ENCODE assay signal across 8 mouse cellular contexts in the genomic region with DNA sequence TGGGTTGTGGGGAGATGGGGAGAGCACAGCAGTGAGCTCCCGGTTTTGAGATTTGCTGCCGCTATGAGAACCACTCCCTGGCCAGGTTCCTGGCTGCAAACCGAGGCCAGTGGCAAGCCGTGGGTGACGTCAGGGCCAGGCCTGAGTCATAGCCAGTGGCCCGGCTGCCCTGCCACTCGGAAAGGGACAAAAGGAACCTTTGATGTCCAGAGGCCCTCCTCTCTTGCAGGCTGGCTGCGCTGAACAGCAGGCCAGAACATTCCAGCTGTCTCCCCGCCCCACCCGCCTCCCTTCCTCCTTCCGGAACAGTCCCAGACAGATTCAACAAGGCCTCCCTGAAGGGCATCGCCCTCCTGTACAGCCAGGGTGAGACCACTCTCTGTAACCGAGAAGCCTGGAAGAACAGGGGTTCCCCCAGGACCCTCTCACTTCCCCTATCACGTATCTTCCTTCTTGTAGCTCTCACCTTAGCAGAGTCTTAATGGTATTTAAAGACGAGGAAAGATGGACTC. TPM values are rescaled to one million over a fixed set of nuclear protein-coding genes. Genes with fewer than 3 reads are reported as not detected.
A peak's percentile ranks its signal among the peaks of the same experiment; 100 is the strongest.
DNase-seq lines count a peak whose midpoint lies in the region; ATAC-seq and TF ChIP-seq lines count a peak whose summit lies in the region.

TSS of gene Zbtb38 (minus strand) at position 229 of the 512 bp plus-strand sequence.

- H3K27me3 ChIP-seq in intestine, postnatal 0 days (replicated peaks; ENCODE audit: control insufficient read depth, insufficient read depth, low read length), result no peaks in the 10 kb centered on the region
- no peaks in the 10 kb centered on the region; the same call in 1 of the 2 replicates for H3K27me3 ChIP-seq in midbrain, embryonic 10.5 days (ENCODE audit: low read depth, poor library complexity, severe bottlenecking)
- no peaks in the 10 kb centered on the region for H3K27me3 ChIP-seq in splenic B cell, adult 2 months (ENCODE audit: control insufficient read depth, insufficient read depth, low read length, poor library complexity, severe bottlenecking)

- DNase-seq in layer of hippocampus, adult 11-12 months (ENCODE audit: low spot score), result peak; percentile 81
- DNase-seq in layer of hippocampus, adult 9-10 months (ENCODE audit: low spot score), result no peak
- peak; percentile 49 for DNase-seq in embryo, embryonic 9.5 days (ENCODE audit: extremely low spot score)
- DNase-seq in heart, adult 11 months, result peak; percentile 99
- peak; percentile 42 to 61 for DNase-seq in left cerebral cortex, postnatal 25 days (ENCODE audit: low spot score in 2 of 2)
- DNase-seq in midbrain, embryonic 10.5 days (ENCODE audit: low spot score), result peak; percentile 45
- DNase-seq in splenic B cell, adult 2 months (ENCODE audit: low read depth, low spot score), result peak; percentile 69

- no peak within 1 kb of the TSS for H3K4me3 ChIP-seq in intestine, postnatal 0 days (ENCODE audit: low read depth, low read length)
- no peak within 1 kb of the TSS for H3K4me3 ChIP-seq in midbrain, embryonic 10.5 days

- TF ChIP-seq CTCF in intestine, postnatal 0 days (IDR thresholded peaks at IDR 0.05; ENCODE audit: low read depth), result no peak

- 0 out of 2 replicates have a peak, but pooled peaks cover 12% of the 10 kb centered on the region for H3K4me1 ChIP-seq in intestine, postnatal 0 days (replicated peaks; ENCODE audit: control insufficient read depth, insufficient read depth, low read length)
- H3K4me1 ChIP-seq in midbrain, embryonic 10.5 days, result peaks cover 10% of the 10 kb centered on the region

- intact Hi-C loops in left cerebral cortex, postnatal 25 days (cut with DNase I), result no loop called here

- H3K9me3 ChIP-seq in intestine, postnatal 0 days (ENCODE audit: control insufficient read depth), result no peaks in the 10 kb centered on the region
- H3K9me3 ChIP-seq in midbrain, embryonic 10.5 days (replicated peaks), result no peaks in the 10 kb centered on the region

- H3K4me2 ChIP-seq in intestine, postnatal 0 days (replicated peaks; ENCODE audit: low read depth), result peak within 1 kb of the TSS; percentile 25

- peak; percentile 96 for ATAC-seq in intestine, postnatal 0 days

- H3K9ac ChIP-seq in intestine, postnatal 0 days (ENCODE audit: low read depth, low read length), result no peak within 1 kb of the TSS

- peak within 1 kb of the TSS; percentile 1 for H3K27ac ChIP-seq in intestine, postnatal 0 days (ENCODE audit: low read depth, low read length)
- peak within 1 kb of the TSS; percentile 69 for H3K27ac ChIP-seq in midbrain, embryonic 10.5 days (replicated peaks)

- H3K36me3 ChIP-seq in intestine, postnatal 0 days (ENCODE audit: control insufficient read depth, insufficient read depth), result peaks cover 17% of the 10 kb centered on the region
- no peaks in the 10 kb centered on the region for H3K36me3 ChIP-seq in midbrain, embryonic 10.5 days
- no peaks in the 10 kb centered on the region for H3K36me3 ChIP-seq in splenic B cell, adult 2 months (ENCODE audit: control insufficient read depth, insufficient read depth, low read length, poor library complexity, severe bottlenecking)

- WGBS in intestine, postnatal 0 days, result 39% methylated on average over 15 of the region's 15 CpGs
- WGBS in midbrain, embryonic 10.5 days, result 59% methylated on average over 15 of the region's 15 CpGs

RNA-seq across cellular contexts. Expression of gene Zbtb38, which starts in this region (rescaled TPM):
- 18.5 and 20.8 TPM in 2 replicates for polyA plus RNA-seq in intestine, postnatal 0 days (2015; fragmentation: Nextera tagmentation; extraction: Ambion mirVana)
- total RNA-seq in left cerebral cortex, postnatal 25 days (2021), result 10 to 100 TPM; 57.6 to 58.8 TPM
- polyA plus RNA-seq in midbrain, embryonic 10.5 days (2016; fragmentation: Nextera tagmentation; extraction: Ambion mirVana), result 8.1 and 10.6 TPM in 2 replicates
